Mouse (Mus musculus): ENCODE data around the gene Ceacam10. TPM values are rescaled to one million over a fixed set of nuclear protein-coding genes. Genes with fewer than 3 reads are reported as not detected.

The Ceacam10 gene
- polyA plus RNA-seq, 1 experiment from 2014 or later, result 0.34 TPM

GRCm38 (mm10) chr7:24817502-24817901 is 40.5 kb downstream of the Ceacam10 start:
- ATAC-seq (replicated peaks; ENCODE audit: insufficient number of reproducible peaks, low FRiP score, low TSS enrichment, low read depth), result 0 out of 2 replicates have a peak, but pooled peaks have one; percentile 59

GRCm38 (mm10) chr7:24824452-24824851 is 47.4 kb downstream of the Ceacam10 start:
- WGBS, result 71% methylated on average over 7 of the region's 7 CpGs
- H3K9me3 ChIP-seq (replicated peaks; ENCODE audit: control insufficient read depth, low read length), result no peaks in the 10 kb centered on the region
- H3K4me3 ChIP-seq (ENCODE audit: low read depth, low read length), result no peak overlapping the region
- H3K36me3 ChIP-seq (replicated peaks; ENCODE audit: control insufficient read depth, insufficient read depth, low read depth, low read length), result no peaks in the 10 kb centered on the region
- ATAC-seq (replicated peaks; ENCODE audit: insufficient number of reproducible peaks, low FRiP score, low TSS enrichment, low read depth) (no peak), DNase-seq (ENCODE audit: low spot score) (no peak)
- no peak overlapping the region for H3K4me2 ChIP-seq (ENCODE audit: low read depth, low read length)
- H3K9ac ChIP-seq (replicated peaks; ENCODE audit: low read length), result no peak overlapping the region
- H3K27me3 ChIP-seq (ENCODE audit: control insufficient read depth, insufficient read depth, low read length), result no peaks in the 10 kb centered on the region
- H3K27ac ChIP-seq (replicated peaks; ENCODE audit: low read depth, low read length), result no peak overlapping the region
- no peaks in the 10 kb centered on the region for H3K4me1 ChIP-seq (ENCODE audit: control insufficient read depth, insufficient read depth, low read length)

More at GRCm38 (mm10) chr7:24817502-24817901, 40.5 kb downstream of the Ceacam10 start:
- Histone ChIP-seq H3K36me3 (replicated peaks; ENCODE audit: control insufficient read depth, insufficient read depth, low read depth, low read length) (no peaks in the 10 kb centered on the region), H3K27me3 (ENCODE audit: control insufficient read depth, insufficient read depth, low read length) (no peaks in the 10 kb centered on the region), H3K4me1 (ENCODE audit: control insufficient read depth, insufficient read depth, low read length) (no peaks in the 10 kb centered on the region), H3K27ac (replicated peaks; ENCODE audit: low read depth, low read length) (no peak overlapping the region), H3K4me2 (ENCODE audit: low read depth, low read length) (no peak overlapping the region), H3K9me3 (replicated peaks; ENCODE audit: control insufficient read depth, low read length) (no peaks in the 10 kb centered on the region), H3K4me3 (ENCODE audit: low read depth, low read length) (no peak overlapping the region), H3K9ac (replicated peaks; ENCODE audit: low read length) (no peak overlapping the region)
- 0% methylated on average over 3 of the region's 3 CpGs for WGBS
- peak; percentile 84 for DNase-seq (ENCODE audit: low spot score)

GRCm38 (mm10) chr7:24827181-24827580 is 50.2 kb downstream of the Ceacam10 start:
- no peak overlapping the region for H3K4me2 ChIP-seq (ENCODE audit: low read depth, low read length)

More at GRCm38 (mm10) chr7:24827181-24827580, 50.2 kb downstream of the Ceacam10 start:
- no peak for ATAC-seq (replicated peaks; ENCODE audit: insufficient number of reproducible peaks, low FRiP score, low TSS enrichment, low read depth)
- H3K9me3 ChIP-seq (replicated peaks; ENCODE audit: control insufficient read depth, low read length), result no peaks in the 10 kb centered on the region
- no peak overlapping the region for H3K4me3 ChIP-seq (ENCODE audit: low read depth, low read length)
- whole genome bisulfite sequencing, result 93% methylated on average over 4 of the region's 4 CpGs
- DNase-seq (ENCODE audit: low spot score), result no peak
- no peak overlapping the region for H3K9ac ChIP-seq (replicated peaks; ENCODE audit: low read length)
- no peak overlapping the region for H3K27ac ChIP-seq (replicated peaks; ENCODE audit: low read depth, low read length)
- no peaks in the 10 kb centered on the region for H3K27me3 ChIP-seq (ENCODE audit: control insufficient read depth, insufficient read depth, low read length)
- H3K36me3 ChIP-seq (replicated peaks; ENCODE audit: control insufficient read depth, insufficient read depth, low read depth, low read length), result no peaks in the 10 kb centered on the region
- no peaks in the 10 kb centered on the region for H3K4me1 ChIP-seq (ENCODE audit: control insufficient read depth, insufficient read depth, low read length)

Other genes starting within 250 kb of the Ceacam10 start
- 8.0 and 8.7 TPM in 2 replicates for gene Irgq, start 246.5 kb upstream of the Ceacam10 start, polyA plus RNA-seq (2014; fragmentation: Nextera tagmentation; extraction: Ambion mirVana)
- not detected in 2 replicates for gene Pinlyp, start 231.1 kb upstream of the Ceacam10 start, polyA plus RNA-seq (2014; fragmentation: Nextera tagmentation; extraction: Ambion mirVana)
- 99.0 and 111 TPM in 2 replicates for gene Xrcc1, start 230.9 kb upstream of the Ceacam10 start, polyA plus RNA-seq (2014; fragmentation: Nextera tagmentation; extraction: Ambion mirVana)
- gene Ethe1, start 189.7 kb upstream of the Ceacam10 start, polyA plus RNA-seq (2014; fragmentation: Nextera tagmentation; extraction: Ambion mirVana), result 24.4 and 27.2 TPM in 2 replicates
- gene Zfp575, start 189.6 kb upstream of the Ceacam10 start, polyA plus RNA-seq (2014; fragmentation: Nextera tagmentation; extraction: Ambion mirVana), result 0.91 and 1.4 TPM in 2 replicates
- 0.10 and 0.13 TPM in 2 replicates for gene Phldb3, start 166.4 kb upstream of the Ceacam10 start, polyA plus RNA-seq (2014; fragmentation: Nextera tagmentation; extraction: Ambion mirVana)
- gene Lypd3, start 140.7 kb upstream of the Ceacam10 start, polyA plus RNA-seq (2014; fragmentation: Nextera tagmentation; extraction: Ambion mirVana), result 2.0 and 2.1 TPM in 2 replicates
- not detected in 2 replicates for gene Tex101, start 100.5 kb upstream of the Ceacam10 start, polyA plus RNA-seq (2014; fragmentation: Nextera tagmentation; extraction: Ambion mirVana)
- gene BC049730, start 68.0 kb upstream of the Ceacam10 start, polyA plus RNA-seq (2014; fragmentation: Nextera tagmentation; extraction: Ambion mirVana), result not detected in 2 replicates
- not detected in 2 replicates for gene Gm4763, start 50.3 kb upstream of the Ceacam10 start, polyA plus RNA-seq (2014; fragmentation: Nextera tagmentation; extraction: Ambion mirVana)
- not detected in 2 replicates for gene Cd177, start 16.9 kb upstream of the Ceacam10 start, polyA plus RNA-seq (2014; fragmentation: Nextera tagmentation; extraction: Ambion mirVana)
- gene Gm9844, start 85.0 kb downstream of the Ceacam10 start, polyA plus RNA-seq (2014; fragmentation: Nextera tagmentation; extraction: Ambion mirVana), result 20.6 and 26.5 TPM in 2 replicates
- gene Lypd4, start 92.7 kb downstream of the Ceacam10 start, polyA plus RNA-seq (2014; fragmentation: Nextera tagmentation; extraction: Ambion mirVana), result not detected in 2 replicates
- not detected in 2 replicates for gene Dmrtc2, start 92.9 kb downstream of the Ceacam10 start, polyA plus RNA-seq (2014; fragmentation: Nextera tagmentation; extraction: Ambion mirVana)
- gene Rps19, start 107.2 kb downstream of the Ceacam10 start, polyA plus RNA-seq (2014; fragmentation: Nextera tagmentation; extraction: Ambion mirVana), result 2,121 and 2,269 TPM in 2 replicates
- 0.20 and 0.28 TPM in 2 replicates for gene Cd79a, start 120.2 kb downstream of the Ceacam10 start, polyA plus RNA-seq (2014; fragmentation: Nextera tagmentation; extraction: Ambion mirVana)
- gene Arhgef1, start 125.7 kb downstream of the Ceacam10 start, polyA plus RNA-seq (2014; fragmentation: Nextera tagmentation; extraction: Ambion mirVana), result 43.0 and 47.1 TPM in 2 replicates
- gene Gm4881, start 167.3 kb downstream of the Ceacam10 start, polyA plus RNA-seq (2014; fragmentation: Nextera tagmentation; extraction: Ambion mirVana), result 0.36 and 0.79 TPM in 2 replicates
- 75.9 and 92.5 TPM in 2 replicates for gene Rabac1, start 195.5 kb downstream of the Ceacam10 start, polyA plus RNA-seq (2014; fragmentation: Nextera tagmentation; extraction: Ambion mirVana)
- 6.8 and 8.5 TPM in 2 replicates for gene Atp1a3, start 228.8 kb downstream of the Ceacam10 start, polyA plus RNA-seq (2014; fragmentation: Nextera tagmentation; extraction: Ambion mirVana)